Mouse (Mus musculus) ES-E14 (cell line): Measurements from ENCODE around the gene G6pdx. TPM values are rescaled to one million over a fixed set of nuclear protein-coding genes. Genes with fewer than 3 reads are reported as not detected.

ENCODE experiments used
- DNase-seq: peaks from one replicate; pipeline ENCODE4 v3.0.0-alpha.2; 2013; ENCODE audit warnings: low read depth, low spot score
- H3K27ac ChIP-seq: 2 replicates; pipeline ENCODE4 v1.5.1; 2012; ENCODE audit warnings: low read depth, mild to moderate bottlenecking, low read length, moderate library complexity, mixed read lengths; ENCODE audit not compliant: poor library complexity, insufficient read depth, severe bottlenecking
- H3K36me3 ChIP-seq: 2 replicates; pipeline ENCODE4 v1.6.1; 2012; ENCODE audit warnings: mild to moderate bottlenecking, low read length, moderate library complexity, mixed read lengths; ENCODE audit not compliant: control insufficient read depth, poor library complexity, insufficient read depth, severe bottlenecking
- H3K4me1 ChIP-seq, 2 experiments: fragments of 150-350 bp in 1 of 2; sonication (generic) in 1 of 2; 2 replicates each; pipeline ENCODE4 v1.6.1; 2012; ENCODE audit warnings: low read length in 2 of 2, mild to moderate bottlenecking in 1 of 2, mixed read lengths in 1 of 2; ENCODE audit not compliant: control insufficient read depth in 2 of 2, insufficient read depth in 2 of 2, poor library complexity in 1 of 2
- H3K4me3 ChIP-seq, 2 experiments: fragments of 150-350 bp in 1 of 2; sonication (generic) in 1 of 2; 2 replicates each; pipeline ENCODE4 v1.5.1; 2012; ENCODE audit warnings: low read length in 2 of 2, low read depth in 1 of 2, mild to moderate bottlenecking in 1 of 2, mixed read lengths in 1 of 2; ENCODE audit not compliant: insufficient read depth in 1 of 2, poor library complexity in 1 of 2, severe bottlenecking in 1 of 2
- H3K9ac ChIP-seq: 2 replicates; pipeline ENCODE4 v1.6.1; 2012; ENCODE audit warnings: low read depth, mild to moderate bottlenecking, low read length, mixed read lengths; ENCODE audit not compliant: poor library complexity, insufficient read depth, severe bottlenecking
- H3K9me3 ChIP-seq: fragments of 150-350 bp; sonication (generic); 2 replicates; pipeline ENCODE4 v1.6.1; 2012; ENCODE audit warnings: low read depth, mild to moderate bottlenecking, low read length; ENCODE audit not compliant: control insufficient read depth, insufficient read depth
- CHD2 ChIP-seq: IDR thresholded peaks from 2 replicates; pipeline ENCODE4 v1.6.1; 2014; ENCODE audit warnings: mild to moderate bottlenecking, low read depth, low read length, inconsistent platforms
- HCFC1 ChIP-seq: IDR thresholded peaks from 2 replicates; pipeline ENCODE4 v1.6.1; 2012; ENCODE audit warnings: low read length, inconsistent platforms, borderline replicate concordance; ENCODE audit not compliant: insufficient read depth
- MAFK ChIP-seq: IDR thresholded peaks from 2 replicates; pipeline ENCODE4 v1.6.1; 2014; ENCODE audit warnings: mild to moderate bottlenecking, low read depth, low read length, inconsistent platforms; ENCODE audit not compliant: insufficient read depth
- ZC3H11A ChIP-seq: IDR thresholded peaks from 2 replicates; pipeline ENCODE4 v1.6.1; 2012; ENCODE audit warnings: low read depth, mild to moderate bottlenecking, inconsistent platforms, low read length, borderline replicate concordance
- ZNF384 ChIP-seq: IDR thresholded peaks from 2 replicates; pipeline ENCODE4 v1.6.1; 2012; ENCODE audit warnings: low read depth, low read length, inconsistent platforms
- in situ Hi-C, 2 experiments: fragments of 600-800 bp; cut with MboI; formaldehyde crosslinking; loops; one replicate each; pipeline ENCODE4 v1.15.1; 2025; ENCODE audit warnings: low sequenced_read_pairs in 2 of 2, inconsistent platforms in 1 of 2; ENCODE audit not compliant: unreplicated experiment in 2 of 2
- total RNA-seq: library from RNA; depleted of rRNA; stranded (reverse); fragments of 300-350 nt; gene quantifications from 2 replicates; pipeline ENCODE4 v1.2.3, GENCODE M21; 2012; rRNA removed

The G6pdx gene
- total RNA-seq, 1 experiment: 30.1 TPM

DNA sequence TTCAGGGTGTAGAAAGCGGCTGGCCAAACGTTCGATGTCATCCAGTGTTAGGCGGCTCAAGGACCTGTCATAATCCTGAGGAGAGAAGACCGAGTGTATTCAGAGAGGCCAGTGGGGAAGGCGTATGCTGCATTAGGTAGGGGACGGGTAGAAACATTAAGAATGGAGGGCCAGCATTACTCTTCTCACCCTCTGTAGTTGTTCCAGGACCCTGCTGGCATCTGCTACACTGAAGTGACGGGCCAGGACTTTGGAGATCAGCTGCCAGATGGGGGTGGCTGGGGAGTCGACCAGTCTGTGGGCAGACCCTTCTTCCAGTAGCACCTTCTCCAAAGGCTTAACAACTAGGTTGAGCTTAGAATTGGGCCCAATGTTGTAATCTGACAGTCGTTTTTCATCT lies 61.5 kb downstream of the G6pdx start:
- peak overlapping the region; percentile 91; the same call in 1 of the 2 replicates for H3K9ac ChIP-seq
- no peaks in the 10 kb centered on the region for H3K9me3 ChIP-seq
- H3K36me3 ChIP-seq: no peaks in the 10 kb centered on the region
- in situ Hi-C loops: no loop called here
- peak overlapping the region; percentile 75 to 77 for H3K4me3 ChIP-seq
- TF ChIP-seq CHD2: no peak
- no peak for TF ChIP-seq ZC3H11A
- TF ChIP-seq MAFK: no peak
- TF ChIP-seq HCFC1: no peak
- TF ChIP-seq ZNF384: no peak
- no peak overlapping the region for H3K27ac ChIP-seq
- peaks cover 0 to 8% of the 10 kb centered on the region in 2 experiments; a peak in 1 of 4 replicates for H3K4me1 ChIP-seq
- no peak for DNase-seq

Other genes with a start within 250 kb of the G6pdx start
- gene Flna, start 179.4 kb downstream of the G6pdx start, total RNA-seq: 687 and 844 TPM in 2 replicates
- 44.3 and 59.0 TPM in 2 replicates for gene Emd, start 174.5 kb downstream of the G6pdx start, total RNA-seq
- 2,135 and 2,379 TPM in 2 replicates for gene Rpl10, start 158.4 kb downstream of the G6pdx start, total RNA-seq
- 32.8 and 49.3 TPM in 2 replicates for gene Taz, start 147.3 kb downstream of the G6pdx start, total RNA-seq
- gene Dnase1l1, start 146.9 kb downstream of the G6pdx start, total RNA-seq: 3.9 and 5.3 TPM in 2 replicates
- gene Atp6ap1, start 132.1 kb downstream of the G6pdx start, total RNA-seq: 102 and 129 TPM in 2 replicates
- gene Gdi1, start 124.2 kb downstream of the G6pdx start, total RNA-seq: 53.1 and 75.7 TPM in 2 replicates
- gene Fam50a, start 116.2 kb downstream of the G6pdx start, total RNA-seq: 27.7 and 33.6 TPM in 2 replicates
- gene Plxna3, start 100.1 kb downstream of the G6pdx start, total RNA-seq: 17.8 and 30.5 TPM in 2 replicates
- 64.6 and 71.1 TPM in 2 replicates for gene Lage3, start 75.6 kb downstream of the G6pdx start, total RNA-seq
- 15.3 and 17.5 TPM in 2 replicates for gene Ubl4a, start 56.0 kb downstream of the G6pdx start, total RNA-seq
- gene Slc10a3, start 55.8 kb downstream of the G6pdx start, total RNA-seq: 8.4 and 11.4 TPM in 2 replicates
- 8.9 and 9.6 TPM in 2 replicates for gene Fam3a, start 35.9 kb downstream of the G6pdx start, total RNA-seq
- gene Ikbkg, start 35.9 kb downstream of the G6pdx start, total RNA-seq: 15.4 and 25.3 TPM in 2 replicates
- gene Gm6880, start 52.2 kb upstream of the G6pdx start, total RNA-seq: 1.3 and 4.7 TPM in 2 replicates
- not detected in 2 replicates for gene Olfr1326-ps1, start 145.7 kb upstream of the G6pdx start, total RNA-seq
- gene Olfr1325, start 163.5 kb upstream of the G6pdx start, total RNA-seq: not detected in 2 replicates
- 0.04 TPM in 1 of 2 replicates, not detected in the other for gene Gm5640, start 216.4 kb upstream of the G6pdx start, total RNA-seq